Mouse (Mus musculus) heart, embryonic 15.5 days (tissue): ENCODE results near the gene Isca1. TPM values are rescaled to one million over a fixed set of nuclear protein-coding genes. Genes with fewer than 3 reads are reported as not detected.
"Not testable (repeated sequence)": the region's sequence is repeated elsewhere in the genome, so short reads cannot be mapped to it uniquely, and the experiment has no call there.

ENCODE experiments used
- ATAC-seq: fragments of 200-750 bp; cut with Nextera tagmentation; replicated peaks from 2 replicates; pipeline ENCODE4 v1.8.0; 2017; ENCODE audit warnings: low read depth, moderate TSS enrichment; ENCODE audit not compliant: insufficient number of reproducible peaks, insufficient read depth, low FRiP score
- H3K27ac ChIP-seq: fragments of 300-500 bp; sonication (generic); 2 replicates; pipeline ENCODE4 v1.5.1; 2015; ENCODE audit warnings: mild to moderate bottlenecking, inconsistent platforms
- H3K27me3 ChIP-seq: fragments of 300-500 bp; sonication (generic); 2 replicates; pipeline ENCODE4 v1.6.1; 2015; ENCODE audit warnings: inconsistent platforms
- H3K36me3 ChIP-seq: fragments of 300-500 bp; sonication (generic); 2 replicates; pipeline ENCODE4 v1.6.1; 2015; ENCODE audit warnings: mild to moderate bottlenecking, inconsistent platforms
- H3K4me1 ChIP-seq: fragments of 300-500 bp; sonication (generic); replicated peaks from 2 replicates; pipeline ENCODE4 v1.6.1; 2015; ENCODE audit warnings: inconsistent platforms
- H3K4me2 ChIP-seq: fragments of 300-500 bp; sonication (generic); 2 replicates; pipeline ENCODE4 v1.6.1; 2015; ENCODE audit warnings: inconsistent platforms, mild to moderate bottlenecking, moderate library complexity
- H3K4me3 ChIP-seq: fragments of 300-500 bp; sonication (generic); 2 replicates; pipeline ENCODE4 v1.5.1; 2015; ENCODE audit warnings: mild to moderate bottlenecking, inconsistent platforms
- H3K9ac ChIP-seq: fragments of 300-500 bp; sonication (generic); 2 replicates; pipeline ENCODE4 v1.6.1; 2015; ENCODE audit warnings: mild to moderate bottlenecking, inconsistent platforms
- H3K9me3 ChIP-seq: fragments of 300-500 bp; sonication (generic); replicated peaks from 2 replicates; pipeline ENCODE4 v1.6.1; 2016; ENCODE audit warnings: inconsistent platforms
- WGBS: fragments of 180-500 bp; shearing (Covaris S2); methylation state at CpG from one replicate; pipeline ENCODE4 v1.1.7; 2015; ENCODE audit warnings: mixed read lengths; 5-methylcytosine and 5-hydroxymethylcytosine counted together
- polyA plus RNA-seq: library from polyadenylated mRNA; unstranded; fragments of >200 nt; fragmentation: Nextera tagmentation; extraction: Ambion mirVana; gene quantifications from 2 replicates; pipeline ENCODE4 v1.2.1, GENCODE M21; 2015

Gene Isca1
- polyA plus RNA-seq, 1 experiment from 2014 or later: 232 TPM

DNA sequence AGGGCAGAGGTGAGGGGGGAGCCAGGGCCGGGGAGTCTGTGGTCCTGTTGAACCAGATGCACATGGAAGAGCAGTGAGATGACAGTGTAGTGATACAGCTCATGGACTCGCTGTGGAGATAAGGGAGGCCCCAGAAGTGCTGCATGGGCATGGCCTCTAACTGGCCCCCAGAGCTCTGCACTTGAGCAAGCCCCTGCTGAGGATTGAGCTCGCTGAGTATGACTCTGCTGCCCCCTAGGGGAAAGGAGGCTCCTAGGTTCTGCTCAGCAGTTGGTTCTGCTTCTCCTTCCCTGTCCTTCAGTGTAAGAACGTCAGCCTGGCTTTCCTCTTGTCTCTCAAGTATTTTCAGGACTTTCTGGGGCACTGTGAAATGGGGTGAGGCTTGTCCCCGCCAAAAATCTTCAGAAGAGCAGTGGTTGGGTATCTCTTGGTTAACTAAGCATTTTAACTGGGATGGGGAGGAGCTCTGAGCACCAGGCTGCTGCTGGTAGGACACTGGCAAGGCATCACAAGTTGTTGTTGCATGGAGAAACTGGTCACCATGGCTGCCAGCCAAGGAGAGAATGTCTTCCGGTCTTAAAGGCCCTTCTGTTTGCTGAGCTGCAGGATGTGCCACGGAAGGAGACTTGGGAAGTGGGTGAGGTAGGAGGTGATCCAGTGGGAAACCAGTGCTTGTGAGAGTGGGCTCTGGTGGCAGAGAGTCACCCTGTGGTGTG is 41.1 kb downstream of the Isca1 start:
- no peak overlapping the region for H3K9ac ChIP-seq
- H3K4me3 ChIP-seq: no peak overlapping the region
- H3K27ac ChIP-seq: no peak overlapping the region
- ATAC-seq: peak; percentile 81
- no peaks in the 10 kb centered on the region for H3K9me3 ChIP-seq
- 20% methylated on average over 7 of the region's 7 CpGs for WGBS
- H3K4me2 ChIP-seq: no peak overlapping the region
- H3K27me3 ChIP-seq: peaks cover 13% of the 10 kb centered on the region
- peaks cover 9% of the 10 kb centered on the region; the same call in 1 of the 2 replicates for H3K4me1 ChIP-seq
- H3K36me3 ChIP-seq: no peaks in the 10 kb centered on the region

DNA sequence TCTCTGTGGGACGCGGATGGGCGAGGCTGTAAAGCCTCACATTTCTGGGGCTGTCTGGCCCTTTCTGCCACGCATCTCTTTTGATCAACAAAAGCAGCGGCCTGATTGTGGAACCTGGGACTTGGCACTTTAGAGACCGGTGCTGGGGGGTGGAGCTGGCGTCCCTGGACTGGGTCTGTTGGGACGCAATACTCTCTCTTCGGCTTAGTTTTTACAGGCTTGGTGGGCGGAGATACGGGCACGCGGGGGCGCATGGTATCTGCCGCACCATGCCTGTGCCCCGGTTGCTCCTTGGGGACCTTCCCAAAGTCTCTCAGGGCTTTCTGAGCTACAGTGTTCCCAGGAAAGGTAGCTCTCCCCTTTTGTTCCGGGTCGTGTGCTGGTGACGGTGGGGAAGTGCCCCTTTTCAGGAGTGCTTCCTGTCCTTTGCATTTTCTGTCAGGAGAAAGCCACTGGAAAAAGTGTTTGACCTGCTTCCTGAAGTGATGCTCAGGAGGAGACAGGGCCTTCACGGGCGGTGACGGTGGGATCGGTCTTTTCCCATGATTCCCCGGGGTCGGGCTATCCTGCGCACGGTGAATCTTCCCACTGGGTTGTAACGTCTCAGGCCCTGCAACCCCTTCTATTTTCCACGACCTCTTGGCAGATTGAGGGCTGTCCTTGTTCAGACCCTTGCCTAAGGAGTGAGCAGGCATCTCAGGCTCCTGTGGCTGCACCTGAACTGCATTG is 43.3 kb downstream of the Isca1 start:
- peak overlapping the region; percentile 53 for H3K4me2 ChIP-seq

GRCm38 (mm10) chr13:59722089-59722488 is 47.5 kb downstream of the Isca1 start:
- not testable (repeated sequence) for H3K27me3 ChIP-seq, H3K4me2 ChIP-seq, ATAC-seq, H3K36me3 ChIP-seq, H3K4me3 ChIP-seq, H3K9ac ChIP-seq, H3K9me3 ChIP-seq, H3K27ac ChIP-seq
- 78% methylated on average over 1 of the region's 1 CpGs for WGBS
- H3K4me1 ChIP-seq: peaks cover 11% of the 10 kb centered on the region; the same call in 1 of the 2 replicates

More for the DNA sequence above, 43.3 kb downstream of the Isca1 start:
- peaks cover 9% of the 10 kb centered on the region; the same call in 1 of the 2 replicates for H3K4me1 ChIP-seq
- H3K27me3 ChIP-seq: peaks cover 13% of the 10 kb centered on the region
- peak overlapping the region; percentile 23; the same call in 1 of the 2 replicates for H3K9ac ChIP-seq
- H3K4me3 ChIP-seq: peak overlapping the region; percentile 26
- WGBS: 24% methylated on average over 29 of the region's 29 CpGs
- no peak for ATAC-seq
- no peak overlapping the region for H3K27ac ChIP-seq
- H3K36me3 ChIP-seq: no peaks in the 10 kb centered on the region
- H3K9me3 ChIP-seq: no peaks in the 10 kb centered on the region

DNA sequence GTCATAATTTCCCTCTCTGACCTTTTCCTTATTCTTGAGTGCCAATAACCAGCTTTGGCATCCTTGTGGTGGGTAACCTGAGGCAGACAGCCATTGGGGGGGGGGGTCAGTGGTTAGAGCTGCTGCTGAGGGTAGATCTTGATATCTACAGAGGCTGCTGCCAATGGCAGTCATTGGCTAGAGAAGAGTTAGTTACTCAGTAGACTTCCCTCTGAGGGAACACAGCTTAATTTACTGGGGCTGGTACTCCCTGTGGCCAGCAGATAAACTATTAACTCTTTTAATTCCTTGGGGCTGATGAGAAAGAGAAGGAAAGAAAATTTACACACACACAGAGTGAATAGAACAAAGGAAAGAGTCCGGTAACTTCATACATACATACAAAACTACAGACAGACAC is 50.1 kb downstream of the Isca1 start:
- 89% methylated on average over 1 of the region's 1 CpGs for WGBS
- Histone ChIP-seq H3K36me3 (no peaks in the 10 kb centered on the region), H3K9ac (no peak overlapping the region), H3K4me3 (no peak overlapping the region), H3K4me1 (0 out of 2 replicates have a peak, but pooled peaks cover 6% of the 10 kb centered on the region), H3K9me3 (no peaks in the 10 kb centered on the region), H3K27ac (no peak overlapping the region), H3K4me2 (no peak overlapping the region), H3K27me3 (no peaks in the 10 kb centered on the region)
- no peak for ATAC-seq

GRCm38 (mm10) chr13:59718857-59719440 is 50.7 kb downstream of the Isca1 start:
- H3K27ac ChIP-seq, H3K4me3 ChIP-seq, H3K9ac ChIP-seq, H3K27me3 ChIP-seq, H3K36me3 ChIP-seq, H3K4me1 ChIP-seq, H3K9me3 ChIP-seq, H3K4me2 ChIP-seq: not testable (repeated sequence)
- ATAC-seq: peak; percentile 76
- WGBS: 27% methylated on average over 6 of the region's 6 CpGs

GRCm38 (mm10) chr13:59713710-59714109 is 55.9 kb downstream of the Isca1 start:
- H3K4me3 ChIP-seq: no peak overlapping the region
- H3K4me1 ChIP-seq: no peaks in the 10 kb centered on the region
- H3K36me3 ChIP-seq: no peaks in the 10 kb centered on the region
- H3K9me3 ChIP-seq: no peaks in the 10 kb centered on the region
- no peak for ATAC-seq
- WGBS: 41% methylated on average over 3 of the region's 3 CpGs
- H3K27me3 ChIP-seq: 0 out of 2 replicates have a peak, but pooled peaks cover 3% of the 10 kb centered on the region
- no peak overlapping the region for H3K9ac ChIP-seq
- no peak overlapping the region for H3K27ac ChIP-seq
- H3K4me2 ChIP-seq: no peak overlapping the region

DNA sequence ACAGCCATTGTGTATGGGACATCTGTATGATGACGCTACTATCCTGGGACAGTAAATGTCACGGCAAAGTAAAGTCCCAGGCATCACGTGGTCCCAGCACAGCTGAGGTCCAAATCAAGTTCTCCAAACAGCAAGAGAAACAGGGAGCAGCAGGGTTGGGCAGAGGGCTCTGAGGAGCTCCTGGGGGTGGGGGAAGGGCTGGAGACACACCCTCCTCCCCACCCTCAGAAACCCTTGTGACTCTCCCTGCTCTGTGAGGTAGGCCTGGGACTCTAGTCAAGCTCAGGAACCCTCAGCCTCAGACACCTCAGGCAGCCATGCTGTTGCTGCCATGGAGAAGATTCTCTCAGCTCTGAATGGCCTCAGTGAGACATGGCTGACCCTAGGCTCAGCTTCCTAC is 57.6 kb downstream of the Isca1 start, which contains the start of gene Spata31d1b:
Gene Spata31d1b (plus strand): TSS at position 301 of the 400 bp plus-strand sequence.
- H3K4me3 ChIP-seq, H3K36me3 ChIP-seq, ATAC-seq, H3K9ac ChIP-seq, H3K27me3 ChIP-seq, H3K4me2 ChIP-seq, H3K4me1 ChIP-seq, H3K9me3 ChIP-seq, H3K27ac ChIP-seq: not testable (repeated sequence)
- 67% methylated on average over 3 of the region's 3 CpGs for WGBS

- WGBS: 84% methylated on average over 15 of the region's 15 CpGs
- no peak within 1 kb of the TSS for H3K9ac ChIP-seq
- no peaks in the 10 kb centered on the region for H3K36me3 ChIP-seq
- 0 out of 2 replicates have a peak, but pooled peaks cover 3% of the 10 kb centered on the region for H3K27me3 ChIP-seq
- H3K4me1 ChIP-seq: no peaks in the 10 kb centered on the region
- no peak within 1 kb of the TSS for H3K4me2 ChIP-seq
- ATAC-seq: no peak; the same call in 1 of the 2 replicates
- H3K9me3 ChIP-seq: no peaks in the 10 kb centered on the region
- no peak within 1 kb of the TSS for H3K27ac ChIP-seq
- H3K4me3 ChIP-seq: no peak within 1 kb of the TSS
These were observed 59.4 kb downstream of the Isca1 start, which contains the start of gene Spata31d1a for GRCm38 (mm10) chr13:59710230-59710629. Gene Spata31d1a (minus strand): TSS chr13:59710330.

Other genes with a start within 250 kb of the Isca1 start
- 11.7 and 13.2 TPM in 2 replicates for gene Agtpbp1, start 184.6 kb downstream of the Isca1 start, polyA plus RNA-seq
- 69.6 and 85.3 TPM in 2 replicates for gene Naa35, start 184.6 kb downstream of the Isca1 start, polyA plus RNA-seq
- 40.4 and 41.1 TPM in 2 replicates for gene Golm1, start 94.0 kb downstream of the Isca1 start, polyA plus RNA-seq
- not detected in 2 replicates for gene 4921517D22Rik, start 75.7 kb downstream of the Isca1 start, polyA plus RNA-seq
- gene Spata31d1a, start 59.5 kb downstream of the Isca1 start, polyA plus RNA-seq: 0.03 TPM in 2 replicates
- gene Spata31d1b, start 57.5 kb downstream of the Isca1 start, polyA plus RNA-seq: not detected in 2 replicates
- gene Spata31d1d, start 38.1 kb downstream of the Isca1 start, polyA plus RNA-seq: not detected in 2 replicates
- 0.04 TPM in 1 of 2 replicates, not detected in the other for gene 1700014D04Rik, start 23.1 kb downstream of the Isca1 start, polyA plus RNA-seq
- not detected in 2 replicates for gene Gm49354, start 12.4 kb upstream of the Isca1 start, polyA plus RNA-seq
- gene Tut7, start 53.3 kb upstream of the Isca1 start, polyA plus RNA-seq: 34.4 and 36.0 TPM in 2 replicates